Mouse (Mus musculus) myocyte (in vitro differentiated cells): ENCODE data around the gene Oxt. TPM values are rescaled to one million over a fixed set of nuclear protein-coding genes. Genes with fewer than 3 reads are reported as not detected.

Experiments used
- H3K27me3 ChIP-seq: one replicate; pipeline ENCODE4 v1.6.1; 2011; ENCODE audit not compliant: control insufficient read depth, insufficient read depth, insufficient read length
- H3K36me3 ChIP-seq: one replicate; pipeline ENCODE4 v1.6.1; 2011; ENCODE audit not compliant: control insufficient read depth, insufficient read depth
- H3K4me2 ChIP-seq: one replicate; pipeline ENCODE4 v1.6.1; 2011; ENCODE audit warnings: low read depth, control low read depth
- H3K4me3 ChIP-seq: one replicate; pipeline ENCODE4 v1.5.1; 2011; ENCODE audit warnings: mild to moderate bottlenecking, control low read depth, moderate library complexity
- H3K79me2 ChIP-seq: one replicate; pipeline ENCODE4 v1.6.1; 2011; ENCODE audit not compliant: control insufficient read depth, insufficient read depth
- H3ac ChIP-seq: one replicate; pipeline ENCODE4 v1.6.1; 2011; ENCODE audit not compliant: control insufficient read depth, insufficient read length
- CEBPB ChIP-seq: IDR thresholded peaks from 2 replicates; pipeline ENCODE4 v1.6.1; 2011; ENCODE audit warnings: mild to moderate bottlenecking, moderate library complexity; ENCODE audit not compliant: poor library complexity, insufficient read depth, severe bottlenecking
- E2F4 ChIP-seq: IDR thresholded peaks from one replicate; pipeline ENCODE4 v1.6.1; 2011; ENCODE audit warnings: mild to moderate bottlenecking, control low read depth, moderate library complexity; ENCODE audit not compliant: insufficient read depth
- MAX ChIP-seq: IDR thresholded peaks from one replicate; pipeline ENCODE4 v1.6.1; 2011; ENCODE audit warnings: low read depth, mild to moderate bottlenecking, control low read depth
- MYOD1 ChIP-seq, 3 experiments: IDR thresholded peaks; one replicate each; pipeline ENCODE4 v1.6.1; 2011; ENCODE audit warnings: control low read depth in 2 of 3, low read depth in 2 of 3, mild to moderate bottlenecking in 2 of 3, moderate library complexity in 1 of 3; ENCODE audit not compliant: insufficient read length in 2 of 3, control insufficient read depth in 1 of 3
- MYOG ChIP-seq, 3 experiments: IDR thresholded peaks; one replicate each; pipeline ENCODE4 v1.6.1; 2011; ENCODE audit warnings: control low read depth in 2 of 3, low read depth in 2 of 3, mild to moderate bottlenecking in 2 of 3; ENCODE audit not compliant: insufficient read length in 2 of 3, control insufficient read depth in 1 of 3, insufficient read depth in 1 of 3
- POLR2A ChIP-seq: IDR thresholded peaks from one replicate; pipeline ENCODE4 v1.6.1; 2011; ENCODE audit warnings: low read depth, mild to moderate bottlenecking, control low read depth, moderate library complexity; ENCODE audit not compliant: insufficient read length
- POLR2AphosphoS2 ChIP-seq: IDR thresholded peaks from one replicate; pipeline ENCODE4 v1.6.1; 2011; ENCODE audit warnings: low read depth, control low read depth; ENCODE audit not compliant: insufficient read length
- REST ChIP-seq: IDR thresholded peaks from one replicate; pipeline ENCODE4 v1.6.1; 2011; ENCODE audit warnings: mild to moderate bottlenecking, control low read depth, moderate library complexity; ENCODE audit not compliant: insufficient read depth, insufficient read length
- SRF ChIP-seq: IDR thresholded peaks from one replicate; pipeline ENCODE4 v1.6.1; 2011; ENCODE audit warnings: low read depth; ENCODE audit not compliant: control insufficient read depth, insufficient read length
- TCF12 ChIP-seq: IDR thresholded peaks from one replicate; pipeline ENCODE4 v1.6.1; 2011; ENCODE audit warnings: mild to moderate bottlenecking, control low read depth; ENCODE audit not compliant: poor library complexity, insufficient read depth, severe bottlenecking
- TCF3 ChIP-seq: IDR thresholded peaks from one replicate; pipeline ENCODE4 v1.6.1; 2011; ENCODE audit warnings: low read depth, control low read depth; ENCODE audit not compliant: insufficient read length
- USF1 ChIP-seq: IDR thresholded peaks from one replicate; pipeline ENCODE4 v1.6.1; 2011; ENCODE audit warnings: low read depth, mild to moderate bottlenecking, control low read depth, moderate library complexity
- polyA plus RNA-seq: library from polyadenylated mRNA; unstranded; fragments of >200 nt; fragmentation: generic; extraction: Trizol; gene quantifications from one replicate; pipeline ENCODE4 v1.2.1, GENCODE M21; 2012; ENCODE audit warnings: missing spikeins

The Oxt gene
- polyA plus RNA-seq, 1 experiment = not detected

DNA sequence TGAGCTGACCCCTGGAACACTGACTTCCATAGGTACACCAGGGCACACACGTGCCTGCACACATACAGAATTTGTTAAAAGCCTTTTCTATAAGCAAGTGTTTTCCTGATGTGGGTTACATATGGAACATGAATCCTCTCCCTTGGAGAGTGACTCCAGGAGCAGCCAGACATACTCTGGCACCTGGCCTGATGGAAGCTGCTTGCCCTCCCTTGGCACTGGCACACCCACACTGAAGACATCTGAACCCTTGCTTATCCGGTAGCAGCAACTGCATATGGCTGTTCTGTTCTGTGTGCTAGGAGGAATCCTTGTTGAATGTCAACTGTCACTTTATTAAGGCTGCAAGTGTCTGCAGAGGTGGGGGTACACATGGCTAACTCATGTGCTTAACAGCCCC is 15.0 kb downstream of the Oxt start:
- no peak overlapping the region for H3ac ChIP-seq
- TF ChIP-seq SRF (no peak), MYOD1 (IDR thresholded peaks at IDR 0.05; ENCODE audit: control insufficient read depth in 1 of 3, insufficient read length in 2 of 3, low read depth in 2 of 3) (no peak), MYOG (IDR thresholded peaks at IDR 0.05; ENCODE audit: control insufficient read depth in 1 of 3, insufficient read depth in 1 of 3, insufficient read length in 2 of 3, low read depth in 2 of 3) (no peak), TCF12 (no peak), E2F4 (no peak), POLR2AphosphoS2 (no peak), MAX (no peak), REST (no peak), CEBPB (no peak), USF1 (no peak), TCF3 (no peak), POLR2A (no peak)
- H3K79me2 ChIP-seq = no peaks in the 10 kb centered on the region
- no peak overlapping the region for H3K4me2 ChIP-seq
- H3K4me3 ChIP-seq = no peak overlapping the region
- no peaks in the 10 kb centered on the region for H3K27me3 ChIP-seq
- peaks cover 14% of the 10 kb centered on the region for H3K36me3 ChIP-seq

DNA sequence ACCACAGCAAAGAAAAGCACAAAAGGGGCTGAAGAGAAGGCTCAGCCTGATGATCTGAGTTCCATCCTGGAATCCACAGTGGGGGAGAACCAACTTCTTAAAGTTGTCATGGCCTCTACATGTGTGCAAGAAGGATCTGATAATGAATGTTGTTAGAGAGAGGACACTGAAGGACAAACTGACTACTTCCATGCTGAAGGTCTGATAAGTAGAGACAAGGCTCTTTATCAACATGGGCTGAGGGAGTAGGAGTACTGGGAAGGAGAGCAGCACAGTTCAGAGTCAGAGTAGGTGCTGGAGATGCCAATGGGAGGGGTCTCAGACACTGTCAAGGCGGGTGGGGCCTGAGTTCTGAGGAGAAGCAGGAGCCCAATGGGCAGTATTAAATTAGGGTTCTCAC is 19.6 kb downstream of the Oxt start:
- Histone ChIP-seq H3ac (no peak overlapping the region), H3K36me3 (peaks cover 20% of the 10 kb centered on the region), H3K4me3 (no peak overlapping the region), H3K4me2 (no peak overlapping the region), H3K79me2 (no peaks in the 10 kb centered on the region), H3K27me3 (no peaks in the 10 kb centered on the region)
- TF ChIP-seq E2F4 (no peak), MAX (no peak), SRF (no peak), MYOD1 (IDR thresholded peaks at IDR 0.05; ENCODE audit: control insufficient read depth in 1 of 3, insufficient read length in 2 of 3, low read depth in 2 of 3) (no peak), REST (no peak), USF1 (no peak), TCF12 (no peak)

DNA sequence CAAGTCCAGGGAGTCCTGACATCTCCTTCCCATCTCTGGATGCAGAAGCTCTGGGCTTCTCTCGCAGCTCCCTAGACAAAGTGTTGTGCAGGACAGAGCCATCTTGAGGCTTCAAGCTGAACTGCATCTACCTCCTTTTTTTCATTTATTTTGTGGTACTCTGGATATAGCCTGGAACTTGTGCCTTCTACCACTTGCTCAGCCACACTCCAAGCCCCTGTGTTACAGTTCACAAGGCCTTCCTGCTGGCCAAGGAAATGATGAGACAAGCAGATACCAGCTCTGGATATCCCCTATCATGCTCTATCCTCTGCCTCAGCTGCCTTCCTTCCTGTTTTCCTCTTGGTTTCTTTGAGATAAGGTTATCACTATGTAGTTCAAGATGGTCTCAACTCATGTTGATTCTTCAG is 21.6 kb downstream of the Oxt start:
- Histone ChIP-seq H3K4me2 (no peak overlapping the region), H3K36me3 (peaks cover 34% of the 10 kb centered on the region), H3K27me3 (no peaks in the 10 kb centered on the region), H3K79me2 (no peaks in the 10 kb centered on the region), H3K4me3 (no peak overlapping the region), H3ac (no peak overlapping the region)
- TF ChIP-seq USF1 = no peak
- TF ChIP-seq POLR2A = no peak
- TF ChIP-seq TCF3 = no peak
- no peak for TF ChIP-seq MAX
- no peak for TF ChIP-seq POLR2AphosphoS2
- no peak for TF ChIP-seq CEBPB

GRCm38 (mm10) chr2:130598399-130598798 is 22.4 kb downstream of the Oxt start:
- no peak overlapping the region for H3ac ChIP-seq
- no peaks in the 10 kb centered on the region for H3K79me2 ChIP-seq
- H3K36me3 ChIP-seq = peaks cover 34% of the 10 kb centered on the region
- no peak overlapping the region for H3K4me2 ChIP-seq
- no peak overlapping the region for H3K4me3 ChIP-seq
- TF ChIP-seq E2F4 = no peak
- TF ChIP-seq MYOD1 (IDR thresholded peaks at IDR 0.05; ENCODE audit: control insufficient read depth in 1 of 3, insufficient read length in 2 of 3, low read depth in 2 of 3) = no peak
- TF ChIP-seq POLR2A = no peak
- no peak for TF ChIP-seq USF1
- TF ChIP-seq REST = no peak
- TF ChIP-seq TCF12 = no peak
- no peak for TF ChIP-seq POLR2AphosphoS2
- no peaks in the 10 kb centered on the region for H3K27me3 ChIP-seq

DNA sequence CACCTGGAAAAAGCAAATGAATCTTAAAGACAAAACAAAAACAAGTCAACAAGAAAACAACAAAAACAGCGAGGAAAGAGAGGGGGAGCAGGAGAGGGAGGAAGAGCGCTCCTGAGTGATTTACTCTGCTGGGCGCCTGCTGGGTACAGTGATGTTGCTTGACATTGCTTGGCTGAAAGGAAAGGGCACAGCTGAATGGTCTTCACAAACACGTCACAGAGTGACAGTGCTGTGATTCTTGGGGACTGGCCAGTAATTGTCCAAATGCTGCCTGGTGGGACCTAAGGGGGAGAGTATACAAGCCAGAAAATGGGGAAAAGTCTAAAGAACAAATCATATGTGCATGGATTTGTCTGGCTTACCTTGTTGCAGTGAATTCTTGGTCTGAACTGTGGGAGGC is 26.2 kb downstream of the Oxt start:
- peaks cover 31% of the 10 kb centered on the region for H3K36me3 ChIP-seq
- H3K4me2 ChIP-seq = no peak overlapping the region
- no peak for TF ChIP-seq POLR2A
- no peak for TF ChIP-seq POLR2AphosphoS2
- TF ChIP-seq USF1 = no peak
- TF ChIP-seq REST = no peak
- no peak for TF ChIP-seq MYOG (IDR thresholded peaks at IDR 0.05; ENCODE audit: control insufficient read depth in 1 of 3, insufficient read depth in 1 of 3, insufficient read length in 2 of 3, low read depth in 2 of 3)
- no peak for TF ChIP-seq SRF
- no peak for TF ChIP-seq TCF12
- no peak for TF ChIP-seq MAX
- TF ChIP-seq MYOD1 (IDR thresholded peaks at IDR 0.05; ENCODE audit: control insufficient read depth in 1 of 3, insufficient read length in 2 of 3, low read depth in 2 of 3) = no peak
- no peak for TF ChIP-seq E2F4
- TF ChIP-seq CEBPB = no peak
- TF ChIP-seq TCF3 = no peak

More for the DNA sequence above, 26.2 kb downstream of the Oxt start:
- Histone ChIP-seq H3K27me3 (no peaks in the 10 kb centered on the region), H3K4me3 (no peak overlapping the region), H3K79me2 (no peaks in the 10 kb centered on the region), H3ac (no peak overlapping the region)
